Mouse (Mus musculus) myocyte (in vitro differentiated cells): ENCODE measurements around the gene Nhs. TPM values are rescaled to one million over a fixed set of nuclear protein-coding genes. Genes with fewer than 3 reads are reported as not detected.
A peak's percentile ranks its signal among the peaks of the same experiment; 100 is the strongest.

ENCODE experiments used
- H3K27me3 ChIP-seq: one replicate; pipeline ENCODE4 v1.6.1; 2011; ENCODE audit not compliant: control insufficient read depth, insufficient read depth, insufficient read length
- H3K36me3 ChIP-seq: one replicate; pipeline ENCODE4 v1.6.1; 2011; ENCODE audit not compliant: control insufficient read depth, insufficient read depth
- H3K4me2 ChIP-seq: one replicate; pipeline ENCODE4 v1.6.1; 2011; ENCODE audit warnings: low read depth, control low read depth
- H3K4me3 ChIP-seq: one replicate; pipeline ENCODE4 v1.5.1; 2011; ENCODE audit warnings: mild to moderate bottlenecking, control low read depth, moderate library complexity
- H3K79me2 ChIP-seq: one replicate; pipeline ENCODE4 v1.6.1; 2011; ENCODE audit not compliant: control insufficient read depth, insufficient read depth
- H3ac ChIP-seq: one replicate; pipeline ENCODE4 v1.6.1; 2011; ENCODE audit not compliant: control insufficient read depth, insufficient read length
- CEBPB ChIP-seq: IDR thresholded peaks from 2 replicates; pipeline ENCODE4 v1.6.1; 2011; ENCODE audit warnings: mild to moderate bottlenecking, moderate library complexity; ENCODE audit not compliant: poor library complexity, insufficient read depth, severe bottlenecking
- E2F4 ChIP-seq: IDR thresholded peaks from one replicate; pipeline ENCODE4 v1.6.1; 2011; ENCODE audit warnings: mild to moderate bottlenecking, control low read depth, moderate library complexity; ENCODE audit not compliant: insufficient read depth
- MAX ChIP-seq: IDR thresholded peaks from one replicate; pipeline ENCODE4 v1.6.1; 2011; ENCODE audit warnings: low read depth, mild to moderate bottlenecking, control low read depth
- MYOD1 ChIP-seq, 3 experiments: IDR thresholded peaks; one replicate each; pipeline ENCODE4 v1.6.1; 2011; ENCODE audit warnings: control low read depth in 2 of 3, low read depth in 2 of 3, mild to moderate bottlenecking in 2 of 3, moderate library complexity in 1 of 3; ENCODE audit not compliant: insufficient read length in 2 of 3, control insufficient read depth in 1 of 3
- MYOG ChIP-seq, 3 experiments: IDR thresholded peaks; one replicate each; pipeline ENCODE4 v1.6.1; 2011; ENCODE audit warnings: control low read depth in 2 of 3, low read depth in 2 of 3, mild to moderate bottlenecking in 2 of 3; ENCODE audit not compliant: insufficient read length in 2 of 3, control insufficient read depth in 1 of 3, insufficient read depth in 1 of 3
- POLR2A ChIP-seq: IDR thresholded peaks from one replicate; pipeline ENCODE4 v1.6.1; 2011; ENCODE audit warnings: low read depth, mild to moderate bottlenecking, control low read depth, moderate library complexity; ENCODE audit not compliant: insufficient read length
- POLR2AphosphoS2 ChIP-seq: IDR thresholded peaks from one replicate; pipeline ENCODE4 v1.6.1; 2011; ENCODE audit warnings: low read depth, control low read depth; ENCODE audit not compliant: insufficient read length
- REST ChIP-seq: IDR thresholded peaks from one replicate; pipeline ENCODE4 v1.6.1; 2011; ENCODE audit warnings: mild to moderate bottlenecking, control low read depth, moderate library complexity; ENCODE audit not compliant: insufficient read depth, insufficient read length
- SRF ChIP-seq: IDR thresholded peaks from one replicate; pipeline ENCODE4 v1.6.1; 2011; ENCODE audit warnings: low read depth; ENCODE audit not compliant: control insufficient read depth, insufficient read length
- TCF12 ChIP-seq: IDR thresholded peaks from one replicate; pipeline ENCODE4 v1.6.1; 2011; ENCODE audit warnings: mild to moderate bottlenecking, control low read depth; ENCODE audit not compliant: poor library complexity, insufficient read depth, severe bottlenecking
- TCF3 ChIP-seq: IDR thresholded peaks from one replicate; pipeline ENCODE4 v1.6.1; 2011; ENCODE audit warnings: low read depth, control low read depth; ENCODE audit not compliant: insufficient read length
- USF1 ChIP-seq: IDR thresholded peaks from one replicate; pipeline ENCODE4 v1.6.1; 2011; ENCODE audit warnings: low read depth, mild to moderate bottlenecking, control low read depth, moderate library complexity
- polyA plus RNA-seq: library from polyadenylated mRNA; unstranded; fragments of >200 nt; fragmentation: generic; extraction: Trizol; gene quantifications from one replicate; pipeline ENCODE4 v1.2.1, GENCODE M21; 2012; ENCODE audit warnings: missing spikeins

Nhs gene
- polyA plus RNA-seq, 1 experiment = 0.19 TPM

DNA sequence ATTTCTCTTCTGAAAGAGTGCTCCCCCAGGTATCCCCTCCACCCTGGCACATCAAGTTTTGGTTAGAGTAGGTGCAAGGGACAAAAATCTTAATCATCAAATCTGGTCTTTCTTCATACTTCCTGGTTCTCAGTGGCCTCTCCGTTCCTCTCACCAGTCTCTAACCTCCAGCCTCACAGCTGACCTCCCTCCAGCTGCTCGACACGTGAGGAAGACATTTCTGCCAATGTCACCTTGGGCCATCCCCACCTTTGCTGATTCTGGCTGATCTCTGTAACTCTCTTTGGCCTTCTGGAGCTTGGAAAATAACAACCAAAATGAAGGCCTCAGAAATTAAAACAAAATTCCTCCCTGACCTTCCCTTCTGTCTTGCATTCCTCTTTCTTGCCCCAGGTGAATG, 160.7 kb downstream of the Nhs start:
- Histone ChIP-seq H3K4me3 (no peak overlapping the region), H3K4me2 (no peak overlapping the region), H3K27me3 (no peaks in the 10 kb centered on the region), H3K79me2 (no peaks in the 10 kb centered on the region), H3ac (no peak overlapping the region), H3K36me3 (no peaks in the 10 kb centered on the region)
- TF ChIP-seq REST (no peak), MAX (no peak), CEBPB (no peak), E2F4 (no peak), TCF12 (no peak), POLR2AphosphoS2 (no peak), USF1 (no peak), TCF3 (no peak)

DNA sequence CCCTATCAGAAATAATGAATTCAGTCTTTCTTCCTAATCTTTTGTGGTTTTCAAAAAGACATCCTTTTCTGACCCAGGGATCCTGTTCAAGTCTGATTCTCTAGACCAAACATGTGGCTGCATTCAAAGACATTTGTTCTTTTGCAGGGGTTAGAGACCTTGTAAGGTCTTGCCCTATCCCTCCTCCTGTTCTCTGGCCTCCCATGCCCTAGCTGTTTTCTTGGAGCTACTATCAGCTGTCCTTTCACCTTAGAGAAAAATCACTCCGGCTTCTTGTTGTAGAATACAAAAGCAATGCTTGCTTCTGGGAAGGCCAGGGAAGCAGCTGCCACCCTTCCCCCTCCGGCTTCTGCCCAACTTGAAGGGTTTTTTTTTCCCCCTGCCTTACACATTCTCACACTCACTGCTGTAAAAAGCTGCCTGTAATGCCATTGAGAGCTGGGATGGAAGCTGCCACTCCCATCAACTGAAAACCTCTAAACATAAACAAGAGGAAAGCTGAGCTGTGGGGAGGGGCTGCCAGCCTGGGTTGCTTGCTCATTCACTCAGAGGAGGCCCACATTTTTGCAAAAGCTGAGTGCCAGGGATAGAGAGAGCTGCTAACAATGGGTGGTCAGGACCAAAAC, 162.2 kb downstream of the Nhs start:
- Histone ChIP-seq H3K27me3 (no peaks in the 10 kb centered on the region), H3ac (no peak overlapping the region), H3K4me2 (no peak overlapping the region), H3K79me2 (no peaks in the 10 kb centered on the region), H3K36me3 (no peaks in the 10 kb centered on the region), H3K4me3 (no peak overlapping the region)
- no peak for TF ChIP-seq MAX
- TF ChIP-seq MYOD1 (IDR thresholded peaks at IDR 0.05; ENCODE audit: control insufficient read depth in 1 of 3, insufficient read length in 2 of 3, low read depth in 2 of 3) = peak in 1 of 3 experiments; percentile 9

DNA sequence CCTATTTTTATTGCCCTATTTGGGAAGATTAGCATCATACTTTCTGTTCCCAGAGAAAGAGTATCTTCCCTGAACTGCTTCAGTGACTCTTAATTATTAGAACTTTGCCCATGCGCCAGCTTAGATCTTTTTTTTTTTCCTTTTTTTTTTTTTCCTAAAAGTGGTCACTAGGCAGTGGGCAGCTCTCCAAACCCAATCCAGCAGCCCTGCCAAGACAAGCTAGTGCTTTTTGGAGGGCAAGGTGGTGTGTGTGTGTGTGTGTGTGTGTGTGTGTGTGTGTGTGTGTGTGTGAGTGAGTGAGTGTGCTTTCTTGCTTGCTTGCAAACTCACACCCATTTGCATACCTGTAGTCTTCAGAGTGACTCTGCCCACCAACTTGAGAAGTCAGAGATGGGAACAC, 169.4 kb downstream of the Nhs start:
- Histone ChIP-seq H3K36me3 (no peaks in the 10 kb centered on the region), H3ac (no peak overlapping the region), H3K4me2 (no peak overlapping the region), H3K4me3 (no peak overlapping the region), H3K79me2 (no peaks in the 10 kb centered on the region), H3K27me3 (no peaks in the 10 kb centered on the region)
- no peak for TF ChIP-seq MYOG (IDR thresholded peaks at IDR 0.05; ENCODE audit: control insufficient read depth in 1 of 3, insufficient read depth in 1 of 3, insufficient read length in 2 of 3, low read depth in 2 of 3)
- TF ChIP-seq TCF3 = no peak
- no peak for TF ChIP-seq TCF12
- TF ChIP-seq MAX = no peak
- no peak for TF ChIP-seq POLR2AphosphoS2
- TF ChIP-seq SRF = no peak
- no peak for TF ChIP-seq MYOD1 (IDR thresholded peaks at IDR 0.05; ENCODE audit: control insufficient read depth in 1 of 3, insufficient read length in 2 of 3, low read depth in 2 of 3)
- no peak for TF ChIP-seq POLR2A
- no peak for TF ChIP-seq USF1
- TF ChIP-seq REST = no peak
- TF ChIP-seq E2F4 = no peak
- no peak for TF ChIP-seq CEBPB

DNA sequence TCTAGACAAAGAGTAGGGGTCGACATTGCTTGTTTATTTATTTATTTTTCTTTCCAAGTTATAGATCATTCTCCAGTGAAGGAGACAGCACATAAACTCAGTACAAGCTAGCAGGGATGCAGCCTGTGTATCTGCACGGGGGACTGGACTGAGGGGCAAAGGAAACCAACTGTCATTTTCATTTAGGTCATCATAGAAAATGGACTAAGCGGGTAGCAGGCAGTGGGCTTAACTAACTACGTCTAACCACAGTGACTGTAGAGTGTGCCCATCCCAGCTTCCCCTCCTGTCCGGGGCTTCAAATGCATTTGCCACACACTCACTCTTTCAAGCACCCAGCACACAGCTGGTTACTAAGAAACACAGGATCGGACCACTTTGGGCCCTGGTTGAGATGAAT, 174.6 kb downstream of the Nhs start:
- Histone ChIP-seq H3K4me2 (no peak overlapping the region), H3K79me2 (no peaks in the 10 kb centered on the region), H3K4me3 (no peak overlapping the region), H3K36me3 (no peaks in the 10 kb centered on the region), H3ac (no peak overlapping the region), H3K27me3 (no peaks in the 10 kb centered on the region)
- no peak for TF ChIP-seq TCF12
- TF ChIP-seq TCF3 = no peak
- TF ChIP-seq MAX = no peak
- TF ChIP-seq MYOD1 (IDR thresholded peaks at IDR 0.05; ENCODE audit: control insufficient read depth in 1 of 3, insufficient read length in 2 of 3, low read depth in 2 of 3) = no peak
- no peak for TF ChIP-seq E2F4
- no peak for TF ChIP-seq REST
- TF ChIP-seq USF1 = no peak
- no peak for TF ChIP-seq SRF
- no peak for TF ChIP-seq CEBPB
- no peak for TF ChIP-seq POLR2A
- no peak for TF ChIP-seq MYOG (IDR thresholded peaks at IDR 0.05; ENCODE audit: control insufficient read depth in 1 of 3, insufficient read depth in 1 of 3, insufficient read length in 2 of 3, low read depth in 2 of 3)
- no peak for TF ChIP-seq POLR2AphosphoS2

DNA sequence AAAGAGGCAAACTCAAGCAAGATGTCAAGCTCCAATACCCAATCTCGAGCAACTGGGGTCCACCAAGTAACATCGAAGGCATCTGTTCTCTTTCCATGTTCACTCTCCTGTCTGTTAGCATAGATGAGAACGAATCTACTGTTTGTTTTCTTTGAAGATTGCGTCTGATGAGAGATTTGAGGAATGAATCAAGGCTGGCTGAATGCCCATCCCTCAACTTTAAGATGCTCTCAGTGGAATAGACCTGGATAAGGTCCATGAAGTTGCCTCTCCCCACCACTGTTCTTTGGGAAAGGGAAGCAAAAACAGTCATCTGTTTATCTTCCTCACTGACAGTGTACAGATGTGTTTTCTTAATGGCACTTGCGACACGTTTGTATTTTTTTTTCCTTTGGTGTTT, 178.1 kb downstream of the Nhs start:
- Histone ChIP-seq H3K36me3 (no peaks in the 10 kb centered on the region), H3K4me2 (no peak overlapping the region), H3K27me3 (no peaks in the 10 kb centered on the region), H3K4me3 (no peak overlapping the region), H3K79me2 (no peaks in the 10 kb centered on the region), H3ac (no peak overlapping the region)
- TF ChIP-seq USF1 (no peak), MYOD1 (IDR thresholded peaks at IDR 0.05; ENCODE audit: control insufficient read depth in 1 of 3, insufficient read length in 2 of 3, low read depth in 2 of 3) (no peak), POLR2AphosphoS2 (no peak), E2F4 (no peak), SRF (no peak), CEBPB (no peak), TCF3 (no peak), POLR2A (no peak), MAX (no peak), MYOG (IDR thresholded peaks at IDR 0.05; ENCODE audit: control insufficient read depth in 1 of 3, insufficient read depth in 1 of 3, insufficient read length in 2 of 3, low read depth in 2 of 3) (no peak), TCF12 (no peak), REST (no peak)
